Mouse (Mus musculus): ENCODE results near the gene Hist1h4i.

Hist1h4i gene

DNA sequence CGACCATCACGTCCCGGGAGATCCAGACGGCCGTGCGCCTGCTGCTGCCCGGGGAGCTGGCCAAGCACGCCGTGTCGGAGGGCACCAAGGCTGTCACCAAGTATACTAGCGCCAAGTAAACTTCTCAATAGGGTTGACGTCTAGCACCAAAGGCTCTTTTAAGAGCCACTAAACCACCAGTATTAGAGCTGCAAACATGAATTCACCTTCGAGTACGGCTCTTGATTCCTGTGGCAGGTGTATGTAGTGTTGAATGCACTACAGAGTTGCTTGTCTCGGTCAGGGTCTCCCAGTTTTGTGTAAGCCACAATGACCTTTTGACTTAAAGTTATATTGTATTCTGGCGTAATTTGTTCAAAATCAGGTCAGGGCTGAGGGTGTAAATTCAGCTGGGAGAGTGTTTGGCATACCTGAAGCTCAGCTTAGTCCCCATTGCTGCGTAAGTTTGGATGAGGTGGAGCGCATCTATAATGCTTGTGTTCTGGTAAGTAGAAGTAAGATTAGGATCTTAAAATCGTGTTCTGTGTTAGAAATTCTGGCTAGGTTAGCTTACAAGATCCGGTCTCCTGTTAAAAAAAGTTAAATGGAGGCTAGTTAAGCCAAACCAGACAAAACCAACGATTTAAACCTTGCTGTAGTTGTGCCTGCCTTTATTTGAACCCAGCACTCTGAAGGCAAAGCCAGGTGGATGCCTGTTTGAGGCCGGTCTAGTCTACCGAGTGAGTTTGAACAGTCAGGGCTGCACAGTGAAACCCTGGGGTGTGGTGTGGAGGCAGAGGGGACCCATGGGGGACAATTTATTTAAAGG, 4.8 kb downstream of the Hist1h4i start:
- no peak for DNase-seq

DNA sequence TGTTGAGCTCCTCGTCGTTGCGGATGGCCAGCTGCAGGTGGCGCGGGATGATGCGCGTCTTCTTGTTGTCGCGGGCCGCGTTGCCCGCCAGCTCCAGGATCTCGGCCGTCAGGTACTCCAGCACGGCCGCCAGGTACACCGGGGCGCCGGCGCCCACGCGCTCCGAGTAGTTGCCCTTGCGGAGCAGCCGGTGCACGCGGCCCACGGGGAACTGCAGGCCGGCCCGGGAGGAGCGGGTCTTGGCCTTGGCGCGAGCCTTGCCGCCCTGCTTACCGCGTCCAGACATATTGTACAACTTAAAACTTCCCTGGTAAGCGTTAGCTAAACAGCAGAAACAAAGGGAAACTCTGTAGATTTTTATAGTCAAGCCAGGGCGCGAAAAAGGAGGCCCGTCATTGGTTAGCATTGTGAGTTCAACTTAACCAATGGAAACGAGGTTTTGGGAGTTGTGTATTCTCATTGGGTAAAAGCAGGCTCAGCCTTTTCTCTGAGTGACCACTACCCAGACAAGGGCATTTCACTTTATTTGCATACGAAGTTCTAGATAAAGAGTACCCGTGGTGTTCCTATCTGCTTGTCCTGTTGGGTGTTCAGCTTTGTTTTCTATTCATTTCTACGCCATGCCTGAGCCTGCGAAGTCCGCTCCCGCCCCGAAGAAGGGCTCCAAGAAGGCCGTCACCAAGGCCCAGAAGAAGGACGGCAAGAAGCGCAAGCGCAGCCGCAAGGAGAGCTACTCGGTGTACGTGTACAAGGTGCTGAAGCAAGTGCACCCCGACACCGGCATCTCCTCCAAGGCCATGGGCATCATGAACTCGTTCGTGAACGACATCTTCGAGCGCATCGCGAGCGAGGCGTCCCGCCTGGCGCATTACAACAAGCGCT, 5.7 kb downstream of the Hist1h4i start, which contains the start of the genes Hist1h2ah and Hist1h2bk:
Gene Hist1h2ah, minus strand, starts transcription at position 302 of the 882 bp plus-strand sequence.
Gene Hist1h2bk, plus strand, starts transcription at position 604 of the 882 bp plus-strand sequence.
- peak; percentile 82 for DNase-seq

DNA sequence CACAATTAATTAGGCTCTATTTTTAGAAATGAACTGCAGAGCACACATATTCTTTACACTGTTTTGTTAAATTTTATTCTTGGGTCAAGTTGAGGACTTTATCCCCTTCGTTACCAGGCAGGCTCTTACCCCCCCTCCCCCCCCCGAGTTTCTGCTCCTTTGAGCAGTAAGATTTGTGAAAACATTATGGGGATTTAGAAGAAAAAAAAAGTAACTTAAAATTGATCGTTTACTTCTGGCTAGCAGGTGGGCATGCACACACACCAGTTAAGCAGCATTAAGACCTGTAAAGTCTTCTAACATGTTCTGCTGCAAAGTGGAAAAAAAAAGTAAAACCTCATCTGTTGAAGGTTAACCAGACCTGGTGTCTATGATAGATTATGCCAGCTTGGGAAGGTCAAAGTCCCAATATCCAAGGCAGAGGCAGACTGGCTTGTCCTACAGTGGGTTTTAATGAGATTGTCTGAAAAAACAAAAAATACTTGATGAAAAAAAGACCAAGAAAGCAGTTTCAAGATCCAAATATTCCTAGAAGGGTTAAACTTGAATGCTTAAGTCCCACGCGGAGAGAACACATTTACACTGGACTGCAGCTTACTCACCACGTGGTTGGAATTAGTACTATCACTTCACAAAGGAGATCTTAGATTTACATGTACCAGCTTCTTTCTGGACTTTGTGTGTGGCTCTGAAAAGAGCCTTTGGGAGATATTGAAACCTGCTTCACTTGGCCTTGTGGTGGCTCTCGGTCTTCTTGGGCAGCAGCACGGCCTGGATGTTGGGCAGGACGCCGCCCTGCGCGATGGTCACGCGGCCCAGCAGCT, 6.5 kb downstream of the Hist1h4i start:
- no peak for DNase-seq

DNA sequence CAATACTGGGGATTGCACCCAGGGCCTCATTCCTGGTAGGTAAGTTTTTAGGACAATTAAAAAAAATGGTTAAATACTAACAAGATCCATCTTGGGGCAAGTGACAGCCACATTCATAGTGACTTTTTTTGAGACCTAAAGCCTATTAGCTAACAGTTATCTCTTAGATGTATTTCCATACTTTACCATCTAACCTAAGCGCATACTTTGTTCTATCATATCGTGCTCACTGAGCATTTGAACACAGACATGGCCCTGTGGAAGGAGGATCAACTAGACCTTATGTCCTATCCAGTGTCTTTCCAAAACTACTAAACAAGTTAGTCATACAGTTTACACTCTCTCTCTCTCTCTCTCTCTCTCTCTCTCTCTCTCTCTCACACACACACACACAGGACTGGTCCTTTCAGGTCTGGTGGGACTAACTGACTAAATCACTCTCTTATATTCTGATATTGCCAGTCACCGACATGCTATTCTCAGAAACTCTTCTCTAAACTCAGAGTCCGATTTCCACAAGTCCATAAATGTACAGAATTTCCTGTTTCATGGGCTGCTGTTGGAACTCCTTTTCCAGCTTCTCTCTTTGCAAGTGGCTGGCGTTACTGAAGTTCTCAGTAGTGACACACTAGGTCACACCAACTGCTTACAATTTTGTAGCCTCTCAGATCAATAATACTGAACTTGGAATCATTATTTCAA, 7.3 kb downstream of the Hist1h4i start:
- no peak for DNase-seq

DNA sequence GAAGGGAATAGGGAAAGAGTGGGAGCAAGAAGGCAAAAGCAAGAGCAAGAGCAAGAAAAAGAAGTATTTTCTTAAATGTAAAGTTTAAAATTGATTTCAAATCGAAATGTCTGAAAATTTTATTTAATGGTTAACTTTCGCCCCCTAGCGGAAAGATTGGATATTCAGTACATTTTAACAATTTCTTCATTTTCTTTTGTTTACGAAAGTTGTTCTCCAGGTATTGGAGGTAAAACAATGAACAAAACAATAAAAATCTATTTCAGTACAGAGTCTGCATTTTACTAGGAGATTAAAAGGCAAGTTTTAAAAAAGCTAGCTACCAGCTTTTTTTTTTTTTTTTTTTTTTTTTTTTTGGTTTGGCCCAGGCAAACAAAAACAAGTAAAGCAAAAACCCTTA, 10.7 kb downstream of the Hist1h4i start:
- DNase-seq = no peak

DNA sequence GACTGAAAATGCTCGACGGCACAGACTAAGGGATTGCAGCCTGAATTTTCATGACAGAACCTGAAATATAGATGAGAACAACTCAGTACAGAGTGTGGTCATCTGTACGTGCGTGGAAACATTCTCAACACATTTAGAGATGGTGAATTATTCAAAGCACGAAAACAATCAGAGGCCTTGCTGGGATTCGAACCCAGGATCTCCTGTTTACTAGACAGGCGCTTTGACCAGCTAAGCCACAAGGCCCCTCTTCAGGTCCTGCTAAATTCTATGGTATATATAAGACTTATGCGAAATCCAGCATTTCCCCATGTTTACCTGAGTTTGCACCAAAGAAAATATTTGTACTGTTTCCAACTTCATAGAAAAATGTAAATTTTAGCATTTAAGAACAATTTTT, 11.2 kb downstream of the Hist1h4i start:
- DNase-seq = no peak

DNA sequence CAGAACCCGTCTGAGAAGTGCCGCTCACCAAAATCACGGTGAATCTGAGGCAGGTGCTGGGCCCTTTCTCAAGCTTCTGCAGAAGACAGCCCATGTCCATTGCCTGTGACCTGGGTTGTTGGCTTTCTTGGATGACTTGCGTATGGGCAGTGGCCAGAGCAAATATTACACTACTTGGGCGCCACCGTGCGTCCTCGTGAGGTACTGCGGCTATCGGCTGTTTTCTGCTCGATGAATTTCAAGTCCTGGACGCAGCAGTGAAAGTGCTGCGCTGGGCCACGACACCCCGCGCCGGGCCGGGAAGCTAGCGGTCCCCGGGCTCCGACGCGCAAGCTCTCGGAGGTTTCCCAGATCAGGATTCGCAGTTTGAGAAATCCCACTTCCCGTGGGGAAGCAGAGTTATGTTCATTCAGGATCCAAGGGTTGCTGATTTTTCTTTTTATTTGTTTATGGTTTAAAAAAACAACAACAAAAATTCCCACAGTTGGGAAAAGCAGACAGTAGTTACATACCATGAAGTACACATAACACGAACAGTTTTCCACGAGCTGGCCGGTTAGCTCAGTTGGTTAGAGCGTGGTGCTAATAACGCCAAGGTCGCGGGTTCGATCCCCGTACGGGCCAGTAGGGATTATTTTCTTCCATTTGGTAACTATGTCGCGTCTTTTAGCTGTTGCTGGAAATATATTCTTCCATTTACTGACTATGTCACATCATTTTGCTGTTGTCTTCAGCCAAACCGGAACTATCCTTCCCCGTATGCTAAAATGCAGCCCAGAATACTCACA, 12.3 kb downstream of the Hist1h4i start:
- DNase-seq = peak; percentile 96

DNA sequence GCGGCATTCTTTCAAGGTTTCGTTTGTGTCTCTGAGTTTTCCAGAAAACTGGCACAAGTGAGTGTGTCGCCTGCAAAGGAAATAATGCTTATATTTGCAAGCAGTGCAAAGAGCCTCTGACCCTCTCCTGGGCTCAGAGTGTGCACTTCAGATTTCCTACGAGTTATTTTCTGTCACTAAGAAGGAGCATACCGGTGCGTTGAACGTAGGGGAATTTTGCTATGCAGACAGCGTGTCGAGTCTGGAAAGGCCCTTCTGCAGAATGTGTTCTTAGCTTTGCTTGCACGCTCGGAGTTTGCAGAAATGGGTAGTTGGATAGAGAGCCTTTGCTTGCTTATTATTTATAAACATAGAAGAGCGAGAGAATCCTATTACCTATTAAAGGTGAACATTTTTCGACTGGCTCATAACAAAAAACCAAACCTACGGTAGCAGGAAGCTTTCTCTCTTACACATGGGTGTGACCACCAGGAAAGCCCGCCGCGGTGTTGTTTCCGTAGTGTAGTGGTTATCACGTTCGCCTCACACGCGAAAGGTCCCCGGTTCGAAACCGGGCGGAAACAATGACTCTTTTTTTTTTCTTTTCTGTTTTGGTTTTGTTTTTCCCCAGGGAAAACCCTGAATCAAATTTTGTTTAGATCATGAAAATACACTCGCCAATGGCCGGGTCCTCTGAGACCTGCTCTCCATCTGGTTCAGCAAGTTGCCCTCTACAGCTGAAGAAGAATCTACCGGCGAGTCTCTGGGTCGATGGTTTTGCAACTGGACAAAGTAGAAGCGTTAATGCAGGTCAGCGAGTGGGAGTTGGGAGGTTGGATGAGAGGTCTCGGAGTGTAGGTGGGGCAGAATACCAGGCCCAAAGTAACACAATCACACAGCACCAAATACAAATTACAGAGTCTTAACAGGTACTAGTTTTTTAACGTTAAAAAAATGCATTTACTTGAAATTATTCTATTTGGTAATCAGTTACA, 14.8 kb downstream of the Hist1h4i start:
- DNase-seq = peak; percentile 91

DNA sequence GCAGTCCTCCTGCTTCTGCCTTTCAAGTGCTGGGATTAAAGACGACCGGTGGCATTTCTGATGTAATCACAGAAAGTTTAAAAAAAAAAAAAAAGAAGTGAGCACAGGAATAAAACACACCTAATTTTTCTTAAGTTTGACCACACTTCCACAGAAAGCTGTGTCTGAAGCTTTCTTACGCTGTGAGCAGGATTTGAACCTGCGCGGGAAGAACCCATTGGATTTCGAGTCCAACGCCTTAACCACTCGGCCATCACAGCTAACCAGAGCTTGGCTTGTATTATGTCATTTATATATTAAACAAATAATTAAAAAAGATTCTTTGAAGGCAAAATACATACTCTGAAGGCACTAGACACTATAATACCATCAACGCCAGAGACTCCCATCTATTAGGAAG, 18.9 kb downstream of the Hist1h4i start:
- peak; percentile 82 for DNase-seq

DNA sequence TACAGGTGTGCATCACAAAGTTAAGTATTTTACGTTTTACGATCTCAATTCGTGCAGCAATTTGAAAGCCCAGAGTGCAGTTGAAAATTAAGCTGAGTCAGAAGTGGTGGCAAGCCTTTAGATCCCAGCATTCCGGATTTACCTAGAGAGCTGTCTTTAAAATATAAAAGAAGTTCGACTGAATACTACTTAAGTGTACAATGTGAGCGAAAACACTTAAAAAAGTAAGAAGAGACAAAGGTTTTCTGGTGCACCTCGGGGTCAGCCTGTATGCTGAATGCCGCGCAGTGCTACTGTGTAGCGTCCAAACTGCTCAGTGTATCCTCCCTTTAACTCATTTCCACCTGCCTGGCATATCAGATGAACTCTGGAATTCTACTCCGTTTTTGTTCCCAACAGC, 19.6 kb downstream of the Hist1h4i start:
- DNase-seq = no peak

DNA sequence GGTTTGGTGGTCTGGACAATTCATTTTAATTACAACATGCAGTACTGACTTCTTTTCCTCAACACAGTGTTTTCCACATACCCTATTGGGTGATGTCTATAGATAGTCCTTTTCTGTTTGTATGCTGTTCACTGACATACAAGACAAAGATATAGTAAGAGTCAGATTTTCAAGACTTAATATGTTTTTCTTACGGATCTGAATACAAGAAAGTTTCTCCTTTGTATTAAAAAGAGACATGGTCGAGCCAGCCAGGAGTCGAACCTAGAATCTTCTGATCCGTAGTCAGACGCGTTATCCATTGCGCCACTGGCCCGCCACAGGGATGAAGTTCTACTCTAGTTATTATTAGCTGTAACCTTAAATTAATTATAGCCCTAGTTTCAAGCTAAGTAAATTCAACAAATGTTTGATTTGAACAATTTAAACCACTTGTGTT, 20.2 kb downstream of the Hist1h4i start:
- peak; percentile 76 for DNase-seq

DNA sequence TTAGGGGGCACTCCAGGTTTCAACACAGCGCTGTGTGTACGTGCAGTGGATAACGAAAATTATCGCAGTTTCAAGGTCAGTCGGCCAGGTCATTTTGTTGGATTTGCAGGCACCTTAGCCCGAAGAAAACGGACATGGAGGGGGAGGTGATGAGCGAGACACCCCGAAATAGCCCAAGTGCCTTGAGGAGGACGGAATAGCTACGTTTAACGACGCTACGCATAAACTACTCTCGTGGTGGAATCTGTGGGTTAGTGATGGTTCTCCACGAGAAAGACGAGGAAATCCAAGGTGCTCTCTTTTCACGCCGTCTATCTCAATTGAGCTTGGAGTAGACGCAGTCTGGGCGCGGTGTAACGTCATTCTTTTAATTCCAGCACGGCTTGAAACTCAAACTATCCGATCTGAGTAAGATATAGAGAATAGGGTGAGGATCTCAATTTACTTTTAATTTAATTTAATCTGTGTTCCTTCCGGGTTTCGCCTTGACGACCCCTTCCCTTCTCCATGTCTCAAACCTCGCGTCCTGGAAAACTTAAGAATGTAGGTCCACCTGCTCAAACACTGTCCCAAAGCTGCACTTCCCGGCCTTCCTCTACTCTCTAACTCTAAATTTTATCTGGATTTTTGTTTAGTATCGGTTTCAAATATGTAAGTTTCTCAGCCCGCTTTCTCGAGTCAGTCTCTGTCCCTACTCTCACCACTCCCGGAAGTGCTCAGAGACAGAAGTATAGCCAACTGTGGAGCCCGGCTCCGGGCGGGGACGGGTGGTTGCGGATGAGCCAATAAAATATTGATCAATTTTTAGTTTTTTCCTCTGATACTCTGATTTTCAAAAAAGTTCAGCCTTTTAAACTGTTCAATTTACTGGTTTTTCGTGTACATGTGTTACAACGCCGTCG, 21.0 kb downstream of the Hist1h4i start:
- DNase-seq = no peak

DNA sequence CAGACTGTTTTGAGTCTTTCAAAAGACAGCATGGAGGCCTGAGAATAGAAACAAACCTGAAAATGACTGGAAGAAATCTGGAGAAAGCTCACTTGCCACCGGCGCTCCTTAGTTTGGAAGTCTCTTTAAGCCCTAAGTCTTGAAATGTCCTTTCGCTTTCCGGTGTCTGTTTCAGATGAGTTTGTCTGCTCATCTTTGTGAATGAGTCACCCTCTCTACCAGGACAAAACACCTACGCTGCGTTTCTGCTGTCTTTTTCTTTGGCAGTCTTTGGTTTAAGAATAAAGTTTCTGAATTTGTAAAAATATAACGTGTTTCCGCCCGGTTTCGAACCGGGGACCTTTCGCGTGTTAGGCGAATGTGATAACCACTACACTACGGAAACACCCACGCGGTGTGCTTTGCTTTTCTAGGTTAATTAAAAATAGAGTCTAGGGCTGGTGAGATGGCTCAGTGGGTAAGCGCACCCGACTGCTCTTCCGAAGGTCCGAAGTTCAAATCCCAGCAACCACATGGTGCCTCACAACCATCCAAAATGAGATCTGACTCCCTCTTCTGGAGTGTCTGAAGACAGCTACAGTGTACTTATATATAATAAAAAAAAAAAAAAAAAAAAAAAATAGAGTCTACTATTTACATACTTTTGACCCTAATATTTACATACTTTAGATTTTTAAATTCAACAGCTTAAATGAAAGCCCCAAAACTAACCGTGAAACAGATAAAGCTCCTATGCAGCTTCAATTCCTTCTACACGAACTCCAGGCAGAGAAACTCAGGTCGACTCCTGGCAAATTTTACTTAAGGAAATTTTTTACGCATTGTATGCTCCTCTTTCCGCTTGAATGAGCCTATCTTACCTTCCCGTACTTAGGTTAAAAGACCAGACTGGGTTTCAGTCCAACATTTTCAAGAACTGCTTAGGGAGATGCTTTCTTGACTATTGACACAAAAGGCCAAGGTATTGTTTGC, 25.4 kb downstream of the Hist1h4i start:
- DNase-seq = peak; percentile 75

DNA sequence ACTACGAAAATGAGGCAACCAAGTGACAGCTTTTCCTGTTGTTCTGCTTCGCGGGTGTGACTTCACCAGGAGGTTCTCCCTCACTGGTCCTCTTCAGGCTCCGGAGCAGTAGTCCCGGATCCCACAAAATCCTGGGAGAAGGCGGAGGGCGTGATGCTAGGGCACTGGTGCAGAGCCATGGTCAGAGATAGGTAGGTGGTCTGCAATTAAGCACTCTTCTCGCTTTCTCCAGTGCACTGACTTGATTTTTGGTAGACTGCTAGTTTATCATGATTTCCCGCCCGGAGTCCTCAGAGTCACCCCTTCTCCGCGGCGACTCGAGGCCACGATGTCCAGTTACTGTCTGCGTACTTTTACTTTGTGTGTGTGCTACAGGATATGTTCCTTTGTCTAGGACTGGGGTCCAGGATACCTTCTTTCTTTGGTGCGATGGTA, 26.7 kb downstream of the Hist1h4i start:
- no peak for DNase-seq

DNA sequence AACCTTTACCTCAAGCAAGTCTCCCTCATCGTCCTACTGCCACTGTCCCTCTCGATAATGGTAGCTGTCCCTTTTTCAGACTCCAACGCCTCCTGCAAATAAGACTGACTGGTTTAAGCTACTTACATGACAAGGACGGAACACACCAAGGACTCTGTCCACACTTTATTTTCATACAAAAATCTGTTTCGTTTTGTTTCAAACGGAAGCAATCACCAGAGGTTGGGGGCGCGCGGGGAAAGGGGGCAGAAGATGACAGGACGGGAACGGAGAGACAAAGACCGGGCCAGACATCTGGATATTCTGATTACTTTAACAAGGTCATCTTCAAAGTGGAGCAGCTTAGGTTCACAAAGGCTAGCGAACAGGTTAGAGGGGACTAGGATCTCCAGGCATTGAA, 27.4 kb downstream of the Hist1h4i start:
- no peak for DNase-seq

DNA sequence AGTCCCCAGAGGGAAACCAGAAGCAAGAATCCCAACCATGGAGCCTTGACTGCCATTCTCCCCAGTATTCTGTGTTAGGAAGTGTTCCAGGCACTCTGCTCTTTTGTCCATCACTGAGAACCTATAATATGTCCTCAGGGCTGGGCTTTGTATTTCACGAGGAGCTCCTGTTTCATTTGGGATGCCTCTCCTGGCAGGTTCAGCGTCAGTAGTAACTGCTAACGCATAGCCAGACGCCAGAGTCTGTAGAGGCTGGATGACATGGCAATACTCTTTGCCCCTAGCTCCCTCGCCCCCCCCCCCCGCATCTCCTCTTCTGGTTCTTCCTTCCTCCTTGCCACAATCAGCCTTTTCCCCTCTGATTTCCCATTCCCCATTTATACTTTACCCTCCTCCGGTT, 31.5 kb downstream of the Hist1h4i start, which contains the start of gene Prss16:
Gene Prss16, minus strand, starts transcription at position 101 of the 400 bp plus-strand sequence.
- DNase-seq = no peak

DNA sequence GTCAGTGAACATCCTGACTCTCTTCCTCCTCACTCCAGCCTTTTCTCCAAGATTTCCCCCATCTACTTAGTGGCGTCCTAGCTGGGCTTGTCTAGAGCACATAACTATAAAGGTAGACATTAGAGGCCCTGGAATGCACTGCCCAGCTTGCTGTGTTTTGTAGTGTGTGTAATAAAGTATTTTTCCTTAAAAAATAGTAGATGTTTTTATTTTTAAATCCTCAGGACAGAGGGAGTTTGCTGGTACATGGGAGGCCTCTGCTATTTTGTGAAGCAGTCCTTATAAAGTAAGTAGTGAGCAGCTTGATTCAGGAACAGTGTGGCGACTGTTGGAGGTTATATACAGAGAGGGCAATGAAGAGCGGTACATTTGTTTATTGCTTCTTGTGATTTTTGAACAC, 32.5 kb downstream of the Hist1h4i start:
- no peak for DNase-seq

DNA sequence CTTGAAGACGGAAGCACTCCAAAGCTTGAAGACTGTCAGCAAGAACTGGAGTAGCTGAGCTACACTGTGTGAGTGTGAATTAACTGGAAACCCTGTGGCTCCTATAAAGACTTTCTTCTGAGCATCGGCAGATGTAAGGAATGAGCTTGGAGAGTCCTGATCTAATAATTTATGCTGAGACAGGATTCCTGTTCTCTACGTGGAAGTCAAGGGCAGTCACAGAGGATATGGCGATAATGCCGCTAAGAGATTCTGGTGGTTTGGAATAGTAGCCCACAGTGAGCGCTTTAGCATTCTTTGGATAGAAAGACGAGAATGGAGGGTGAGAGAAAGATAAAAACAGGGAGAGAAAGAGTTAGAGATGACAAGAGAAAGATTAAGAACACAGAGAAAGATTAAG, 33.3 kb downstream of the Hist1h4i start:
- no peak for DNase-seq
